Mouse (Mus musculus): ENCODE measurements around the gene Mrpl52. TPM values are rescaled to one million over a fixed set of nuclear protein-coding genes. Genes with fewer than 3 reads are reported as not detected.
A peak's percentile ranks its signal among the peaks of the same experiment; 100 is the strongest.

Mrpl52 gene
- total RNA-seq, 2 experiments from 2014 or later: 94.2 to 95.6 TPM

GRCm38 (mm10) chr14:54409980-54410810, 16.5 kb upstream of the Mrpl52 start:
- DNase-seq: peak; percentile 49

- DNase-seq: no peak
These were observed 14.6 kb upstream of the Mrpl52 start for GRCm38 (mm10) chr14:54412000-54412576.

- DNase-seq: peak; percentile 33
These were observed 14.0 kb upstream of the Mrpl52 start for GRCm38 (mm10) chr14:54412629-54413170.

GRCm38 (mm10) chr14:54413877-54414700, 12.6 kb upstream of the Mrpl52 start:
- DNase-seq: peak; percentile 50

- DNase-seq: no peak
These were observed 11.3 kb upstream of the Mrpl52 start for GRCm38 (mm10) chr14:54415241-54416020.

GRCm38 (mm10) chr14:54416229-54416775, 10.4 kb upstream of the Mrpl52 start:
- DNase-seq: no peak

GRCm38 (mm10) chr14:54416830-54417229, 9.9 kb upstream of the Mrpl52 start:
- DNase-seq: no peak

- no peak for DNase-seq
These were observed 9.1 kb upstream of the Mrpl52 start, which contains the start of gene Slc7a7 for GRCm38 (mm10) chr14:54417623-54418081. TSS of gene Slc7a7 (minus strand) at chr14:54417780.

- no peak for DNase-seq
These were observed 5.7 kb upstream of the Mrpl52 start for GRCm38 (mm10) chr14:54421014-54421413.

- no peak for DNase-seq
These were observed 3.3 kb upstream of the Mrpl52 start for GRCm38 (mm10) chr14:54423406-54423805.

- DNase-seq: no peak
These were observed 2.1 kb upstream of the Mrpl52 start for GRCm38 (mm10) chr14:54424634-54425033.

- no peak for DNase-seq
These were observed 1.2 kb upstream of the Mrpl52 start for GRCm38 (mm10) chr14:54425540-54425939.

GRCm38 (mm10) chr14:54426003-54426688, 563 bp upstream of the Mrpl52 start:
- DNase-seq: no peak

GRCm38 (mm10) chr14:54427696-54428095, 987 bp downstream of the Mrpl52 start:
- DNase-seq: no peak

- no peak for DNase-seq
These were observed 1.7 kb downstream of the Mrpl52 start for GRCm38 (mm10) chr14:54428421-54428820.

- no peak for DNase-seq
These were observed 2.8 kb downstream of the Mrpl52 start for GRCm38 (mm10) chr14:54429332-54430093.

GRCm38 (mm10) chr14:54430406-54431145, 3.9 kb downstream of the Mrpl52 start:
- no peak for DNase-seq

- peak; percentile 78 for DNase-seq
These were observed 4.8 kb downstream of the Mrpl52 start, which contains the start of gene Mmp14 for GRCm38 (mm10) chr14:54431334-54432077. TSS of gene Mmp14 (plus strand) at chr14:54431612.
